Mouse (Mus musculus) left cerebral cortex, postnatal 25 days (tissue): ENCODE data around the gene B3gnt7. TPM values are rescaled to one million over a fixed set of nuclear protein-coding genes. Genes with fewer than 3 reads are reported as not detected.

Source experiments
- DNase-seq, 2 experiments: peaks; one replicate each; pipeline ENCODE4 v3.0.0; 2022; ENCODE audit warnings: low spot score in 2 of 2, mixed read lengths in 1 of 2
- intact Hi-C: fragments of 180-260 bp; cut with DNase I; formaldehyde crosslinking; loops from one replicate; pipeline ENCODE4 v1.15.1; 2025
- microRNA-seq, 2 experiments: library from miRNA; unstranded; fragments of <30 nt; microRNA quantifications; one replicate each; pipeline ENCODE4 v1.2.0; 2022
- total RNA-seq, 2 experiments: library from RNA; stranded (reverse); gene quantifications; 2 replicates each; pipeline ENCODE4 v1.2.3; 2021

B3gnt7 gene
- total RNA-seq, 2 experiments from 2014 or later = 1.2 to 1.4 TPM

DNA sequence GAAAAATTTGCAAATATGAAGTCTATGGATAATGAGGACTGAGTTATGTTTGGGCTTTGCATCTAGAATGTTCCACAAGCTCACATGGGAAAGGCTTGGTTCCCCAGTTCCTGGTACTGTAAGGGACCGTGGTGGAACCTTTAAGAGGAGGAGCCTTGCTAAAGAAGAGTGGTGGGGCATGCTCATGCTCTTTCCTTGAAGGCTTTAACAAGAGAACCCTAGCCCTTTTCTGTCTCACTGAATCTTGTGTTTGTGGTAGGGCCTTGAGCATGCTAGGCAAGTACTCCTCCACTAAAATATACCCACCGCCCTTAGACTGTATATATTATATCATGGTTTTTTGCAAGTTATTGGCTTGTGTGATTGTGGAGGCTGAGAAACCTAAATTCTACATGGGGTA is 39.7 kb downstream of the B3gnt7 start:
- no peak for DNase-seq
- intact Hi-C loops = no loop called here

DNA sequence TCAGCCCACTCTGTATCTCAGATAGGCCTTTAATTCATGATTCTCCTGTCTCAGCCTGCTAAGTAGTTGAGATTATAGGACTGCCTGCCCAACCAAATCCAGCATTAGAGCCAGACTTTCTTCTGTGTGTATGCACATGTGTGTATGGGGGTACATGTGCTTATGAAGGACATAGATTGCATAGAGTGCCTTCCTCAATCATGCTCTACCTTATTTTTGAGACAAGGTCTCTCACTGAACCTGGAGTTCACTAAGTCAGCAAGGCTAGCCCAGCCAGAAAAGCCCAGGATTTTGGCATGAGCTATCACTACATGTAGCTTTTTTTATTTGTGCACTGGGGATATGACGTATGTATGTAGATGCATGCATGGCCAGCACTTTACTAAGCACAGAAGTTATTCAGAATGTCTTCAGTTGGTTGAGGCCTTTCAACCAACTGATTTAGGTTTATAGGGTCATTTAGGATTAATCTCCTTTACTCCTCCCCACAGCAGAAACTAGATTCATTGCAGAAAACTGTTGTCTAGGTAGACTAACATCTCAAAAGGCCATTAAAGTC is 40.5 kb downstream of the B3gnt7 start:
- intact Hi-C loops = no loop called here

DNA sequence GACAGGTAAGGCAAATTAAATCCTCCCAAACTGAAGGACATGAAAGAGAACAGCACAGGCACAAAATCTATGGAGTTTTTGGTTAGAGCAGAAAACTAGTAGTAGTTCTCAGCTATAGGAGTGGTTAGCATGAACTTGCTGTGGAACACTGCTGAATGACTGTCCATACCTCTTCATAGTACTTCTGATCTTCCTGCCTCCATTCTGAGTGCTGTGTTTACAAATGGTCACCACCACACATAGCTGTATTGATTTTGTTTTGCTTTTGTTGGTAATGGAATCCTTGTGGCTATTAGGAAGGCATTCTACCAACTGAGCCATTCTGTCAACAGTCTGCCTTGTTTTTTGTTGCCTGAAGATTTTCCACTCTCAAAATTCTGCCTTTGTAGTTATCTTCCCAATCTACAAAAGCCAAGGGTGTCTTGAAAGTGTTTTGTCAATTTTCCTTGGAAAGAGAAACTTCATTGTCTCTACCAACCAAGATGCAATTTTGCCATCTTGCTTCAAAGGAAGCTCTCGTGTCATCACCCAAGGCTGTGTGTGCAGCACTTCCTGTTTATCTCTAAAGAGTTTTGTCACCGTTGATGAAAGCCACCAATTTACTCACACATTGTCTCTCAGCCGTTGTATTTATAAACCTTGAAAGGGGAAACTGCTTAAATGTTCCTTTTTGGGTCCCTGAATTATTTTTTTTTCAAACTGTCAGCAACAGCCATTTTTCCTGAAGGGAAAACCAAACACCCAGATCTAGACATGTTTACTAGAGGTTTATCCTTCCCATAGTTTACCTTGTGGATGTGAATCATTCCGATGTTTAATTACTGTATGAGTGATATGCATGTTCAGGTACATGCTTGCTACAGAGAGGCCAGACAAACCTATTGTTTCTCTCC is 41.6 kb downstream of the B3gnt7 start:
- intact Hi-C loops = no loop called here
- DNase-seq = no peak

More for the DNA sequence above, 40.5 kb downstream of the B3gnt7 start:
- no peak for DNase-seq

DNA sequence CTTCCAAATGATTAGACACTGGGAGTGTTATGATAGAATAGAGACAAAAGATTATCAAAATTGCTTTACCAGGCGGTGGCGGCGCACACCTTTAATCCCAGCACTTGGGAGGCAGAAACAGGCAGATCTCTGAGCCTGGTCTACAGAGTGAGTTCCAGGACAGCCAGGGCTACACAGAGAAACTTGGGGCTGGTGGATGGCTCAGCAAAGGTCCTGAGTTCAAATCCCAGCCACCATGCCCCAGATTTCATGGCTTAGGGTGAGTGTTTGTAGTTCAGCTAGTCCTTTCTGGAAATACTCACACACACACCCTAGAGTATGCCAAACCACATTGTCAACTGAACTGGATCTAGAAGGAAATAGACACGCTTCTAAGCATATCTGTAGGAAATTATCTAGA is 42.4 kb downstream of the B3gnt7 start:
- DNase-seq = no peak
- intact Hi-C loops = no loop called here

DNA sequence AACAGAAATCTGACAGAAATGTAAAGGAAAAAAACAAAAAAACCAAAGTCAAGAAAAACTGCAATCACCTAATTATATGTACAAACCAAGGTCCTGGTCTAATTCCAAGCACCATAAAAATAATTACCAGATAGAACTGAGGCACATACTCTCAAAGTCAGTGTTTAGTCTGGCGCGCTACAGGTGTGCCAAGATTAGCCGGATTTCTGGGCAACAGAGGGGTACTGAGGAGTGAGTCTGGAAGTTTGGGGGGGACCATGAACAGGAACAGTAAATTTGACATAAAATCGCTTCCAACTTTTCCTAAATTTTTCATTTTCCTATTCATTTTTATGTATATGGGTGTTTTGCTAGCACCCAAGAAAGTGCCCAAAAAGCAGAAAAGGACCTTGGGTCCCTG is 43.3 kb downstream of the B3gnt7 start:
- no peak for DNase-seq
- intact Hi-C loops = no loop called here

DNA sequence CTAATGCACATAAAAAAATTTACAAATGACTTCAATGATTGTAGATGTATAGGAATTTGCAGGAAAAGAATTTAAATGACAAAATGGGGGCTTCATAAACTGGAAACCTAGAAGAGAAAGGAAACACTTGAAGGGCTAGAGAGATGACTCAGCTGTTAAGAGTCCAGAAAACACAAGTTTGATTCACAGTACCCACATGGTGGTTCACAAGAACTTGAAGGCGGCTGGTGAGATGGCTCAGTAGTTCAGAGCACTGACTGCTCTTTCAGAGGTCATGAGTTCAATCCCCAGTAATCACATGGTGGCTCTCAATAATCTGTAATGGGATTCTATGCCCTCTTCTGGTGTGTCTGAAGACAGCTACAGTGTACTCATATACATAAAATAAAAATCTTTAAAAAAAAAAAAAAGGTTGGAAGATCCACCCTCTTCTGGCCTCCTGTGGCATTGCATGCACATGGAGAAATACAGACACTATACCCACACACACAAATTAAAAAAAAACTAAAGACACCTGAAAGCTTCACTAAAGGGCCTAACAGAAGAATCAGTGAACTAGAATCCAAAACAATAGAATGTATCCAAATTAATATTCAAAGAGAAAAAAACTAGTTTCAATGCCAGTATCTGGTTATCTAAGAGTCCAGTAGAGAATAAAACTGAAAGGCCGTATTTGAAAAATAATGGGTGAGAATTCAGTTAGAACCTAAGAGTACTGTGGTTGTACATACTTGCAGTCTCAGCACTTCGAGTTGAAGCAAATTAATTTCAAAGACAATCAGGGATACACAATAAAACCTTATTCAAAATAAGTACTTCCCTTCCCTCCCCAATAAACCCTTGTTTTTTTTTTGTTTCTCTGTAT is 44.5 kb downstream of the B3gnt7 start:
- intact Hi-C loops = no loop called here

DNA sequence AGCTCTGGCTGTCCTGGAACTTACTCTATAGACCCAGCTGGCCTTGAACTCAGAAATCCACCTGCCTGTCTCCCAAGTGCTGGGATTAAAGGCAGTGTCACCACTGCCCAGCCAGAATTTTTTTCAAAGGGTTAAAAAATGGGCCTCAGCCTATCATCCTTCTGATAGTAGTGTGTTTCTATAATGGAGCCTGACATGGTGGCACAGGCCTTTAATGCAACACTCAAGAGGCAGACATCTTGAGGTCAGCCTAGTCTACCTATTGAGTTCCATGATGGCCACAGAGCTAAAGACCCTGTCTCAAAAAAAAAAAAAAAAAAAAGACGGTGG is 45.0 kb downstream of the B3gnt7 start:
- DNase-seq = no peak
- intact Hi-C loops = no loop called here

More for the DNA sequence above, 44.5 kb downstream of the B3gnt7 start:
- no peak for DNase-seq

DNA sequence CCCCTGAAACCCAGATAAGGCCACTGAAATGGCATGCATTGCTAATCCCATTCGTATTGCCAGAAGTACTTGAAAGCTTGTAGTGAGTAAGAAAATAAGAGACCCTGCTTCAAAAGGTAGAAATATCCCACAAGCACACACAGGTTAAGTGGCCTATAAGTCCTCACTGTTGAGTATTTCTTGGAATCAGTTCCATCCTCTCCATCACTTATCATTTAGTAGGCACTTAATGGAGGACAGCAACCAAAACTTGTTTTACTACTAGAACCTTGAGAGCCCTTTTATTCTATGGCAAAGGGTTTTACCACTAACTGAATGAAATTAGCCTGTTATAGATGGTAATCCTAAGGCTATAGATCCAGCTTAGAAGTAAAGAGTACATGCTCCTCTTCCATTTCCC is 45.5 kb downstream of the B3gnt7 start:
- intact Hi-C loops = no loop called here
- no peak for DNase-seq

DNA sequence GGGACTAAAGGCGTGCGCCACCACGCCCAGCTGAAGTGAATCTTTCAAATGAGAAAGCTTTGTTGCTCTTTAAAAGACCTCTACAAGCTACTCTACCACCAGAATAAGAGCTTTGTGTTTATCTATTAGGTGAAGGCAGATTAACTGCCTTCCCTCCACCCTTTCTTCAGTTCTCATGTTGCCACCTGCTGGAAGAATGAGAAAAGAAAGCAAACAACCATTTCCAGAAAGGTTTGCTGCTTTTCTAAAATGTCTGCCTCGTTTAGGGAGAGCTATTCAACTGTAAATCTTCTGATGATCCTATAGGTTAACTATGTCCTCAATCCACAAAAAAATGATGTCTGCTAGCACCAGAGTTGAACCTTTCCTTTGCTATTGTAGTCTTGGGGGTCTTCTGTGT is 46.2 kb downstream of the B3gnt7 start:
- intact Hi-C loops = no loop called here

DNA sequence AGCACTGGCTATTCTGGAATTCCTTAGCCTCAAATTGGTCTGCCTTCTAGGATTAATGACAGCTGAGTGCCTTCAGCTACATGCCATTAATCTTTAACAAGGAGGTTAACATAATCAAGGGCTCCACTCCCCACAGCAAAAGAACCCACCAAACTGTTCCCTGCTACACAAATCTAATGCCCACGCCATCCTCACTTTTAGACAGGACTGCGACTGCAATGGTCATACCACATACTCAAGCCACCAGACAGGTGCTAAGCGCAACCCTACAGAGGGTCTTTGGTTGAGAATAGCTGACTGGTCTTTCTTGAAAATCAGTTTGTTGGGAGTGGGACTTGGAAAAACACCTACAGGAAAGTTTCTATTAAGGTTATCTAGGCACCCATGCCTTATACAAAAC is 46.6 kb downstream of the B3gnt7 start:
- intact Hi-C loops = no loop called here

More for the DNA sequence above, 46.2 kb downstream of the B3gnt7 start:
- DNase-seq = no peak

DNA sequence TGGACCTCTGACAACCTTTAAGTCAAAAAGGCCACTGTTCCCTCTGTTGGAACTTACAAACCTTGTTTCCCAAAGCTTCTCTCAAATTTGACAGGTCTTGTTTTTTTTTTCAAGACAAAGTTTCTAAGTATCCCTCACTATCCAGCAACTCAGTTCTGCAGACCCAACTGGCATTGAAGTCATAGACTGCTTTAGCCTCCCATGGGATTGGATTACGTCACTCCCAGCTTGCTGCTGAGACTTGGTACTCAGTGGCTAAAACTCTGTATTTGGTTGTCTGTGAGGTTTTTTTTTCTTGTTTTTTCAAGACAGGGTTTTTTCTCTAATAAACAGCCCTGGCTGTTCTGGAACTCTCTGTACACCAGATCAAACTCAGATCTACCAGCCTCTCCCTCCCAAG is 47.1 kb downstream of the B3gnt7 start:
- intact Hi-C loops = loop anchor here (10.0 kb wide), 1 partner anchor 285 kb away; the partner anchor contains the start of gene Psmd1
- no peak for DNase-seq

More for the DNA sequence above, 46.6 kb downstream of the B3gnt7 start:
- DNase-seq = no peak

DNA sequence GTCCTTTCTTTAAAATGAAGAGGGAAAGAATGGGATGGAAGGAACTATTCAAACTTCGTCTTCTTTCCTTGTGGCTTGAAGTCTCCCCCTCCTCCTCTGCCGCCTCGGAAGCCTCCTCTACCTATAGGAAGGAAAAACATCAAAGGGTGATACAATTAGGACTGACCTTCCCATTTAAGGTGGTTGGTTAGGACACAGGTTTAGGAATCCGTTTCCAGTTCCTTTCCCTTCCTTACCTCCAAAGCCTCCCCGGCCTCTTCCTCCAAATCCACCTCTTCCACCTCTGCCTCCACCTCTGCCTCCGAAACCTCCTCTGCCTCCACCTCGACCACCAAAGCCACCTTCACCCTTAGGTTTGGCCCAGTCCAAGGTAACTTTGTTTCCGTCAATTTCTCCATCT is 47.9 kb downstream of the B3gnt7 start:
- intact Hi-C loops = loop anchor here (10.0 kb wide), 1 partner anchor 286 kb away; the partner anchor contains the start of gene Psmd1
- DNase-seq = no peak

DNA sequence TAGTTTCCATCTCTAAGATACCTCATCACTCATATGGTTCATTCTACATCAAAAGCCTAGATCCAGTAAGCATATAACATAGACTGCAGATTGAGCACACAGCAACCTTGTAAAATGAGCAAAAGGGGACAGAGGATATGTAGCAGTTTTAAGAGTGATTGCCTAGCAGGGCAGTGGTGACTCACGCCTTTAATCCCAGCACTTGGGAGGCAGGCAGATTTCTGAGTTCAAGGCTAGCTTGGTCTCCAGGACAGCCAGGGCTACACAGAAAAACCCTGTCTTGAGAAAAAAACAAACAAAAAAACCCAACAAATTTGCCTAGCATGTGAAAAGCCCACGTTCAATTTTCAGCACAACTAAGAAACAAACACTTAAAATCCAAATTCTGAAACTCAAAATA is 51.6 kb downstream of the B3gnt7 start:
- intact Hi-C loops = loop anchor here (10.0 kb wide), 1 partner anchor 289 kb away; the partner anchor contains the start of gene Psmd1
- DNase-seq = no peak

Small RNAs within 50 kb of the gene (microRNA-seq; reads per million reads assigned to microRNA genes)
- gene mmu-mir-3535 = 85.4 to 129 reads per million in 2 experiments

Other genes starting within 250 kb of the B3gnt7 start
- 100 to 1,000 TPM; 103 to 108 TPM for gene Psmd1, start 238.4 kb upstream of the B3gnt7 start, total RNA-seq
- gene Htr2b, start 190.9 kb upstream of the B3gnt7 start, total RNA-seq = under 1 TPM in 1 of 2 experiments, not detected in 1; 0.23 TPM
- 1 to 10 TPM; 2.8 to 5.4 TPM for gene Gm21972, start 169.2 kb upstream of the B3gnt7 start, total RNA-seq
- gene Armc9, start 148.1 kb upstream of the B3gnt7 start, total RNA-seq = 10 to 100 TPM; 39.1 to 45.9 TPM
- gene Ncl, start 56.6 kb downstream of the B3gnt7 start, total RNA-seq = 100 to 1,000 TPM; 135 to 136 TPM
- gene Nmur1, start 123.4 kb downstream of the B3gnt7 start, total RNA-seq = not detected
- not detected for gene Tex44, start 123.5 kb downstream of the B3gnt7 start, total RNA-seq
- gene Ptma, start 223.9 kb downstream of the B3gnt7 start, total RNA-seq = 100 to 1,000 TPM; 359 to 366 TPM